Mouse (Mus musculus) cerebellum, postnatal 14 days (tissue): ENCODE measurements around the gene Sik3.
A peak's percentile ranks its signal among the peaks of the same experiment; 100 is the strongest.
"Not testable (repeated sequence)": the region's sequence is repeated elsewhere in the genome, so short reads cannot be mapped to it uniquely, and the experiment has no call there.

ENCODE experiments used
- DNase-seq, 2 experiments: peaks; one replicate each; pipeline ENCODE4 v3.0.0; 2021; ENCODE audit warnings: mixed read lengths in 2 of 2

The Sik3 gene

DNA sequence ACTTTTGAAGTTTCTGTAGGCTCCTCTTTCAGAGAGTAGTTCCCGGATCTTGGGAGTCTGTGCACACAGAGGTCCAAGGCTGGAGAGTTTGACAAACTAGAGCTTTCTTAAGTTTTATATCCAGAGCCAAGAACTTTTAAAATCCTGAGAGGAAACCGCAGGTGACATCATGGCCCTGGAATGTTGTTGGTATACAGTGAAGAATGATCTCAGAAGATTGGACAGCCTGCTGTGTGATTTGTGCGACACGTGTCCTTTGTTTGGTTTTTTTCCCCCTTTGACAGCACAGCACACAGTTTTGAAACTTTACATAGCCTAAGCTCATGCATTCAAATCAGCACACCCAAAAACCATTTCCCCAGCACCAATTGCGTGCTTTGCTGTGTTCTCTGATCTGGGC lies 99.6 kb downstream of the Sik3 start:
- DNase-seq: no peak

DNA sequence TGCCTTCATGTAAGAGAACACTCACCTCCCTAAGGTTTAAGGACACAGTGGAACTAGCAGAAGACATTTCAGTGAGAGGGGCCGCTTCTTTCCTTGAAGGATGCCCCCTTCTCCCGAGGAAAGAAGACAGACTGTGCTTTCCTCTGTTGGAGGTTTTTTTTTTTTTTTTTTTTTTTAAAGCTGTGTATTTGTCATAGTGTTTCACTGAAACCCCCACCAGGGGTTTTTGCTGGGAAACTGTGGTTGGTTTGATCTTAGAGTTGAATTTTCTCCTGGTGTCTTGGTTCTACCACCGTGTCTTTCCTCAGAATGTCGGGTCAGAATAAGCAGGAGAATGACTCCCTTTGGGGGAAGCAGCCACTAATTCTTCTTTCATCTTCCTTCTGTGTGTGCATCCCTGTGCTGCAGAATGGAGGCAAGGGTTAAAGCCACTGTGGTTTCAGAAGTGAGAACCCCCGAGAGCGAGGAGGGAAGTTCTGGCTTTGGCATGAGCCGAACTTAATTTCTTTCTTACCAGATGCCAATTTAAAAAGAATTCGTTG lies 106.3 kb downstream of the Sik3 start:
- no peak for DNase-seq

DNA sequence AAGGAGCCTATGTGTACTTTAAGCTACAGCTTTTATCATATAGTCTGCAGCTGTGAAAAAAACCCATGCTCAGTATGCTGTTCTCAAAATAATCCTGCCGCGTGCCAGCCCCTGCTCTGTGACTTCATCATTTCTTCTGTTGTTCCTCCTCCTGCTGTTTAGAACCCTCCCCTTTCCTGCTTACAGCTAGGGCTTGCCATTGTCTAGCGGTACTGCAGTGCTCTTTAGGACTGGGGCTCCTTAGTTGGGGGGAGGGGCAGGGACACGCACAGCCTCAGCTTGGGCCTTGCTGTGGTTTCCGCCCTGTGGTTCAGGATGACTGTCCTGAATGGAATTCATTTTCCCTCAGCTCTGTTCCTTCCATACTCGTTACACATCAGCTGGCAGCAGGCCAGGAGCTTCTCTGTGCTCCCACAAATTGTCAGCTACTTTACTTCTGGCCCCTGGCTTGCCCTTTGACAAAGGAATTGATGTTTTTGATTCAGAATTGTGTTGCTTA lies 107.4 kb downstream of the Sik3 start:
- peak; percentile 52 to 69 for DNase-seq

DNA sequence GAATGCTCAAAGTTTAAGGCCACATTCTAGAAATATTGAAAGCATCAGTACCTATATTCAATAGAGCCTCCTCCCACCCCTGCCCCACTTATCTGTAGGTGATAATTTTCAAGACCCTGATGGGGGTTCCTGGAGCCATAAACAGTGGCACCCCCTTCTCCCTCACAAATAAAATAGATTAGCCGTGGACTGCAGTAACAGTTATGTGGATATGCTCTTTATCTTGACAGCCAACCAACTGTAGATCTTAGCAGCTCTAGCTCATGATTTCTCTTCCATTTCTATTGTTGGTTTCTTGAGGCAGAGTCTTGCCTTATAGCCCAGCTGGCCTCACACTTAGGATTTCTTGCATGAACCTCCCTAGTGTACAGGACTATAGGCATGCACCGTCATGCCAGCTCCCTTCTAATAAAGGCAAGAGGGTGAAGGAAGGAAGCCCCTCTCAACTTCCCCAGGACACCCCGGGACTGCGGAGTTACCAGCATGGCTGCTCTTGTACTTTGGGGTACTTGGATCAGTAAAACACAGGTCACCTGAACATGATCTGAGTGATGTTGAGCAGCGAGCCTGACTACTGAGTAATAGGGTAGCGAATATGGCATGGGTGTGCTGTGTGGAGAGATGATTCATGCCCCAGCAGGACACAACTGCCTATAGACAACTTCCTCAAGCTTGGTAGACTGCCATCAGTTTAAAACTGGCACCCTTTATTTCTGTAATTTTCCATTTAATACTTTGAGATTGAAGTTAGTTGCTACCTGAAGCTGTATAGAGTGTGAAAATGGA lies 108.0 kb downstream of the Sik3 start:
- no peak for DNase-seq

DNA sequence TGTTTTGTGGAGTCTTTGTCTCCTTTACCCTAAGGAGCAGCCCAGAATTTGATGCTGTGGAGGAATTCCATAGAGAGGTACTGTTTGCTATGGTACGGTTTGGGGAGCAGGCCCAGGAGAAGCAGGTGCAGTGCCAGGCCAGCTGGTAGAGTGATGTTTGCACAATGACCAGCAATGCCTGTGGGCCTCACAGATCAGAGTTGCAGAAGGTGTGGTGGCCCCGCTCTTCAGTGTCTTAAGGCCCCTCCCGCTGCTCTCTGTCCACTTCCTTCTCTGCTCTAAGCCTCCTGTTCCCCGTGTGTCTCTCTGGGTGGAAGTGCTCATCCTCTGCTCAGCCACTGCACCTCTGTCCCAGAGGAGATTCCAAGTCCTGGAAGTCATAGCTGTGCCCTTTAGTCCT lies 108.9 kb downstream of the Sik3 start:
- DNase-seq: no peak

DNA sequence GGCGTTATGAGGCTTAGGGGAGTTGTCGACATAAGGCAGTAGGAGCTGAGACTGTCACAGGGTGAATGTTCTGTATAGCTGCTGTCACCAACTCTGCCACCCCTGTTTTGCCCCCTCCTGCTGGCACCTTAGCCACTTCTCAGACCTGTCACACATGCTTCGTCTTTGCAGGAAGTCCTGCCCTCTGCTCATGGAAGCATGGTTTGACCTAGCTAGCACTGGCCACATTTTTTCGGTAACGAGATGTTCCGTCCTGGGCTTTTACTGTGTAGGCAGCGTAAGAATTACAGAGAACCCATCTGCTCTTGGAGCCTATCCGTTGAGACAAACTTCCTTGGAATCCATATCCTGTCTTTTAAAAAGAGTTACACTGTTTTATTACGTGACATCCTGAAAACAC lies 110.1 kb downstream of the Sik3 start:
- DNase-seq: no peak

DNA sequence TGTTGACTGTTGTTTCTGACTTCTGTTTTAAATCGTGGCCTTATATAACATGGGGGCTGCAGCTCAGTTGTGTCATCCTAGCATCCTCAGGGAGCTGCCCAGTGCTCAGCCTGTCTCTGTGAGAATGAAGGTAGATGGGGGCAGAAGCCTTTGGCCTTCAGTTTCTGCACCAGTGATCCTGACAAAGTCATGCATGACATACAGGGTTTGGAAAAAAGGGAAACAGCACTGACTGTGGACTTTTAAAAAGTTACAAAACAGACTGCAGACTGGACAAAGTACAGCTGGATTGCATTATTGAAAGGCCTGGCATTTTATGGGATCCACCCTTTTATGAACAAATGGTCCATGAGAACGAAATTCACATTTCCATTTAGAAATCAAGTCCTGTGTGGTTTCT lies 113.7 kb downstream of the Sik3 start:
- no peak for DNase-seq

DNA sequence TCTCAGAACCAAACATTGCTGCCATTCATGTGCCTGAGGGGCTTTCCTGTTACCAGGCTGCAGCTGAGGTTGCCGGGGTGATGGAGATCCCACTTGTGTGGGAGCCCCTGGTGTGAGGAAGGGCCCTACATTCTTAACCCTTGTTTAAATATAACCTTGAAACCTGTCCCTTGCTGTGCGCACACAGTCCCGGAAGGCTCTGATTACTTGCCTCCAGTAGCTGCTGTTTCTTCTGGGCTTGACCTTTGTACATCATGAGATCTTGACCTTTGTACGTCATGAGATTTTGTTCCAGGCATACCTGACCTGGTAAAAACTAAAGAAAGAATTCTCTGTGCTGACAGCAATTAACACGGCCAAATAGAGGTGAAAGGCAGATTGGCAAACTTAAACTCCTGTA lies 114.7 kb downstream of the Sik3 start:
- DNase-seq: no peak

DNA sequence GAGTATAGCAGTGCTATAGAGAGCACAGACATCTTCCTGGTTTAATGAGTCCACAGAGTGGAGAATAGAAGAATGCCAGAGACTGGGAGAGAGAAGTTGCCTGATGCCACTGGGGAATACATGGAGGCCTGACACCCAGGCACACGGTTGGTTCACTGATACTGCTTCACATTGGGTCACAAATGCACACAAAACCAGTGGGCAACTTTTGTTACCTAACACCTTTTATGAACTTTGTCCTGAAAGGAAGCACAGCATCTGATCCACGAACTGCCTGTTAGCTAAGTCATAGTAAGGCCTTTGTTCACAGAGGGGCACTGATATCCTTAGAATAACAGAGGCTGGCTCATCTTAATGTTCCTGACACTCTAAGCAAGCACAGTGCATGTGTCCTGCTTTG lies 116.6 kb downstream of the Sik3 start:
- DNase-seq: no peak

DNA sequence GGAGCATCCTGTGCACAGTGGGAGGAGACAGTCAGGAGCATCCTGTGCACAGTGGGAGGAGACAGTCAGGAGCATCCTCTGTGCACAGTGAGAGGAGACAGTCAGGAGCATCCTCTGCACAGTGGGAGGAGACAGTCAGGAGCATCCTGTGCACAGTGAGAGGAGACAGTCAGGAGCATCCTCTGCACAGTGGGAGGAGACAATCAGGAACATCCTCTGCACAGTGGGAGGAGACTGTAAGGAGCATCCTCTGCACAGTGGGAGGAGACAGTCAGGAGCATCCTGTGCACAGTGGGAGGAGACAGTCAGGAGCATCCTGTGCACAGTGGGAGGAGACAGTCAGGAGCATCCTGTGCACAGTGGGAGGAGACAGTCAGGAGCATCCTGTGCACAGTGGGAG lies 120.2 kb downstream of the Sik3 start:
- not testable (repeated sequence) for DNase-seq

DNA sequence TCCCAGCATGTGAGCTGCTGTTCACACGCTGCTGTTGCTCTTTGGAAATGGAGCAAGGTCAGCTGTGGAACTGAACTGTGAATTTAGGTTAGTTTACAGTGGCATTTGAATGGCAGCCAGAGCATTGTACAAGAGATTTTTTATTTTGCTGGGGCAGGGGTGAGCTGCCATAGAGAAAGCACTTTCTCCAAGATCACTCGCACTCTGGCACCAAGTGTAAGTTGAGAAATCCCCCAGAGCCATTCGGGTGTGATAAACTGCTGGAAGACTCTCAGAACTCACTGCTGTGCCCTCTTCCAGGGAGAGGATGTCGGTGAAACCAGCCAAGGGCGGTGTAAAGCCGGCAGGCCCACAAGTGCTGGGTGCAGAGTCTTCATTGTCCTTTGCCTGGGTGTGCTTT lies 126.2 kb downstream of the Sik3 start:
- no peak for DNase-seq

DNA sequence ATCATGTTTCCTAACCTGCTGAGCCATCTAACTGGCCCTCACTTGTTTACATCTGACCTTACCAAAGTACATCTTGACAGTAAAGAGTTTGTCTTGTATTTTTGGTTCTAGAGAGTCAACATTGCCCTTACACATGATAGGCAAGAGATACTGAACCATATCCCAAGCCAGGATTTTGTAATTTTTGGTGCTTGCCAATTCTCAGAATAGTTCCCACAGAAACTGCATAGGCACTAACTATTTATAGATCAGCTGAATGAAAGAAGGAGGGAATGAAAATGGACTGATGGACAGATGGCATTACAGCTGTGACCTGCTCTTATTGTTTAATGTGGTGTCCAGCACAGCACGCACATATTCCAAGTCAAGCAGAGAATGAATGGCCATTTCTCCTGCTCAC lies 128.2 kb downstream of the Sik3 start:
- no peak for DNase-seq

DNA sequence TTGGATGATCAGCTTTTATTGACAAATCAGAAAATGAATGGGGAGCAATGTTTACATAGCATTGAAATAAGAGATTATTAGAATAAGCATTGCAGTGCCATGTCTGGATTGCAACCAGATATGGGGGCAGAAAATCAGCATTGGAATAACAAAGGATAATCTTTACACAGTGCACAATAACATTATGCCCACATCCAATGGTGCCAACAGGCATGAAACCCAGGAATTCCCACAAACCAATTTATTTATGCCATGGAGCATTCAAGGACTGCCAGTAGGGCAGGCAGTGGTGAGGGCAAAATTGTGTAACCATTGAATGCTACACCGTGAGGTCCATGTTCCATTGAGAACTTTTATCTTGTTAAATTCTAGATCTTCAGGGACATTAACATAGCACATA lies 129.4 kb downstream of the Sik3 start:
- DNase-seq: no peak

DNA sequence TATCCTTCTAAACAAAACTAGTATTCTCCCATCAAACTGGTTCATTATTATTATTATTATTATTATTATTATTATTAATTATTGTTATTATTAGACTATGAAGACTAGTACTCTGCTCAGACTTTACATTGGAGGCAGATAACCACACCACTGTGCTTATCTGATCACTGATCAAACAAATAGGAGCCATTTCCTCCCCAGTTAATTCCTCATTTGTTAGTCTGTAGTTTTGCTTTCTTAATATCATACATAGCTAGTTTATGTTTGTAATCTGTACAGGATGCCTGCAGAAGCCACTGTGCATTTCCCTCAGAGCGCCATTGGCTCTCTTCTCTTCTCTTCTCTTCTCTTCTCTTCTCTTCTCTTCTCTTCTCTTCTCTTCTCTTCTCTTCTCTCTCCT lies 129.9 kb downstream of the Sik3 start:
- DNase-seq: no peak

DNA sequence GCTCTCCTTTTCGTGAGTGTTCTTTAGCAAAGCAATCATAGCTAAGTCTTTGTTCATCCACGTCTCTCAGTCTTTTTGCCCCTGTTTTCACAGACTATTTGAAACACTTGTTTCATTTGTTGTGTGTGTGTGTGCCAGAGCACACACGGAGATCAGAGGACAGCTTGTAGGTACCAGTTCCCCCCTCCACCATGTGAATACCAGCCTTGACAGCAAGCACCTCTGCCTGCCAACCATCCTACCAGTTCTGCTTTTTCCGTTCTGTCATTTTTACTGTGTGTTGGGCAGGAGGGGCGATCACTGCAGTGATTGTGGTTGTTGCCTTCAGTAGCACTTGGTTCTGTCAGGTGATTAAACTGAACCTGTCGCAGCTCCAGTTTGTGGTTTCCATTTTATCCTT lies 132.4 kb downstream of the Sik3 start:
- no peak for DNase-seq

DNA sequence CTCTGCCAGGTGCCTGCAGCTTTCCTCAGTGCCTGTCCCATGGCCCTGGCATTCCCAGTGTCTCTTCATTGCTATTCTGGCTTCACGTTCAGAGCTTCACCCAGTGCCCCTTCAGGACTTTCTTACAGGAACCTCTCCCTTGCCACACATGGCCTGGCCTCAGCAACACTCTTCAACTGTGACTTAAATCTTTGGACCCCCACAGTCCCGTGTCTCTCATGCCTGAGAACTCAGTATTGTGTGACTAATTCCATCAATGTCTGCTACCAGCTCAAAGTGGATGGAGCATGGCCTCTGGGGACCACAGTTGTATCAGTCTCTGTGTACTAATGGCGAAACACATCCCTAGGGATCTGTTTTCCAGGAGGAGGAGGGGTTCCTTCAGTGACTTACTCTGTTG lies 133.8 kb downstream of the Sik3 start:
- no peak for DNase-seq

DNA sequence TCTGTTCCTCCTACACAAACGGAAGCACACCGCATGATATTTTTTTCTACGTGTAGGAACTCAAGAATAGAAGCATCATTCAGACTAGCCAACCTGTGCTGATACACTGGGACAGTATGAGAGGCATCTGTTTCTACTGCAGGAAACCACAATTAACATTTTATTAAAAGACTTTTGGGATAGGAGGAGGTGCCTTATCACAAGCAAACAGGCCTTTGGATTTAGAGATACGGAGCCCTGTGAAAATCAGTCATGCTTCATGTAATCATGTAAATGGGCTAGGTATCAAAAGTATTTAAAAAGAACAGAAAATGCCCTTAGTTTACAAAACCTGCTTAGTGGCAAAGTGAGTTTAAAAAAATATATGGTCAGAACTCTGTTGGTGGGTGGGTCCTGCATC lies 136.1 kb downstream of the Sik3 start:
- no peak for DNase-seq

DNA sequence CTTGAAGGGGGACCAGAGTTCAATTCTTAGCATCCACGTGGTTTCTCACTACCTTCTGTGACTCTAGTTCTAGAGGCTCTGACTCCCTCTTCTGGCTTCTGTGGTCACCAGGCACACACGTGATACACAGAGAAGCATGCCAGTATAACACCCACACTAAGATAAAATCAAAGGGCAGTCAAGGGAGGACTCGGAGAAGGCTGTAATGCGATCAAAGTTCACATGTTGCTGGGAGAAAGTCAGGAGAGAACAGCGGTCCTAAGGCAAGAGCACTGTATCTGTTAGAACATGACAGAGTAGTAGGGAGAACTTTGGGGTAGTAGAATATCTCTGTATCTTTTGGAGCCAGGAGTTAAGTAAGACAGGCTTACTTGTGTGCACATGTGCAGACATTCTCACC lies 136.8 kb downstream of the Sik3 start:
- no peak for DNase-seq

DNA sequence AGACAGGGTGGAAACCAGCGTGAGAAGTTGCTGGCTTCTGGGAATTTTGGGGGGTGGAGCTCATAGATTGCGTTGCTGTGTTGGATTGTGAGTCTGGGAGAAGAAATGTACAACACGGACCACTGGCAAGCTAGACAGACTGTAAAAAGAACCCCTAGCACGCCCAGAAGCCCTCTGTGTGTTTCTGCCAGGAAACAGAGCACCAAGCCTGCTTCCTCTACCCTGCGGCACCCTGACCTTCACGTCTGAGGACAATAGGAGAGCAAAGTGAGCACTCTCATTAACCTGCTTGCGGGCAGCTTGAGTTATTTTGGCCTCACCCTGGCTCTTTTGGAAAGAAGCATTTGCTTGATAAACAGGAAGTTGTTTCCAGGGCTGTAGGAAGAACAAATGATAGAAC lies 137.5 kb downstream of the Sik3 start:
- no peak for DNase-seq

DNA sequence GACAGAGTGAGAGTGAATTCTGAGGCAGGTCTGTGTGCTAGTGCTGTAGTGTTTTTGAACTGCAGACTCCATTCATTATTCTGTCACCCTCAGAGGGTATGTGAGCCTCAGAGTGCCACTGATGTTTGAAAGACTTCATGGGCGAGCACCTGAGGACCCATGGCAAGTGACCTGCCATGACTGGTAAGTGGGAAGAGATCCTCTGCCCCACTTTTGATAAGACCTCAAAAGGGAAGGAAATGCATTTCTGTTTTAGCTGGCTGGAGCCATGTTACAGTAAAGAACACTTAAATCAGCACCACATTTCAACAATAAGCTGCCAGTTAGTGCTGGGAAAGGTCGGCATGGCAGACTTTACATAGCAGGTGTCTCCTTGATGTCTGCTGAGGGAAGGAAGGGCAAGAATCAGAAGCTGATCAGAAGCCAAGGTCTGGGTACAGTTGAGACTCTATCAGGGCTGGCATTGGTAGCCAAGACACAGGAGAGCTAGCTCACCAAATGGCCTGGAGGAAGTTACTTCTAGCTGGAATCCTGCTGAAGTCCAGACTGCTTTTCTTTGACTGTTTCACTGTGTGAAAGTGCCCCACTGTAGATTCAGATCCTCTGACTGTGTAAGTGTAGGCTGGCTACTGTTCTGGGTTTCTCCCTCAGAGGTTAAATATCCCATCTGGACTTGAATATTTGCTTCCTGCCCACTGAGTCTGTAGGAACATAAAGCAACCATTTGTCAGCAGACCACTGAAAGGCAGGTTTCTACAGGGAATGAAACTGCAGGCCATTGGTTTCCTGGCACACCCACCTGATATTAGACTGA lies 138.5 kb downstream of the Sik3 start:
- DNase-seq: peak in 1 of 2 experiments; percentile 49

DNA sequence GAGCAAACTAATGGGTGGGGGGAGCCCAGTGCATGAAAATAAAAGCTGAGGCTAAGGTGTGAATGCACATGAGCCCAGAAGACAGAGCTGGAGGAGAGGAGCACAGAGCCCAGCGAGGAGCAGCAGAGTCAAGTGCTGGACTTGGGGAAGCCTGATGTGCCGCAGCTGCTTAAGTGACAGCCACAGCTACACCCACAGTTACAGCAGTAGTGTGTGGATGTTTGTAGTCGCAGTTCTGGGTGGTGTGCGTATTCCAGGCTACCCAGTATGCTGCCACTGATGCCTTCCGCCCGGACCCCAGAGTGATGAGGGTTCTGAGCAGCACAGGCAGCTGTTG lies 139.1 kb downstream of the Sik3 start:
- DNase-seq: no peak

DNA sequence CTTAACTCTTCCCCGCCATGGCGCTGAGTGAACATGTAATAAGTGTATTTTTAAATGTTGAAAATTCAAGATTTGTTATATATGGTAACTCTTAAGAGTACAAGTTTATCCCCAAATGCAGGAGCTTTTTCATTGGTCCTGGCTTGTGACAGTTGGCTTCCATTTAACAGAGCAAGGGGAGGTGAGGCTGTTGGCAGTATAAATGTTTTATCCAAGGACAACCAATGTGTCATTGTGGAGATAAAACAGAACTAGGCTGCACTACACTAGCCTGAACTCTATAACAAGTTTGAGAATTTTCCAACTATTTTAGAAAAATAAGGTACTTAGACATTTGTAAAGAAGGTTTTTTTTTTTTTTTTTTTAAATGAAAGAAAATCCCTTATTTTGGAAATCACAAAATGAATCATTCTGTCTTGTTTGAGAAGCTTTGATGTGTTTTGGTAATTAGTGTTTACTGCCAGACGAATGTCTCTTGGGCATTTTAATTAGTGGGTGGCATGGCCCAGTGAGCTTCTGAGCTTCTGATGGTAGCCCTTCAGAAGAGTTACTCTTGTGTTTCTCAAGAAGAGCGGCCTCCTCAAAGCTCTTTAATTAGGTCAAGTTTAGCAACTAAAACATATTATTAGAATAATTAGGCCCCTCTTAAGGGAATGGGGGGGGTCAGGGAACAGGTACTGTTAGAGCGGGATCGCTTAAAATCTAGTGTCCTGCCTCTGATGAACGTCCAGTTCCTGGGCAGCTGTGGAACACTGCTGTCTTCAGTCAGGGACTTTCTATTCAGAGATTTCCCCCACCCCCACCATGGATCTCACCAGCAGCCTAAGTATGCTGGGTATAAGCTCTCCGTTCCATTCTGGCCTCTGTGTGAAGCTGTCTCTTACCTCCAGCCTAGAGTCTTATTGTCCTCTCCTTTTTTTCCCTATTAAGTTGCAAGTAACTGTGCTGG lies 139.7 kb downstream of the Sik3 start:
- no peak for DNase-seq

DNA sequence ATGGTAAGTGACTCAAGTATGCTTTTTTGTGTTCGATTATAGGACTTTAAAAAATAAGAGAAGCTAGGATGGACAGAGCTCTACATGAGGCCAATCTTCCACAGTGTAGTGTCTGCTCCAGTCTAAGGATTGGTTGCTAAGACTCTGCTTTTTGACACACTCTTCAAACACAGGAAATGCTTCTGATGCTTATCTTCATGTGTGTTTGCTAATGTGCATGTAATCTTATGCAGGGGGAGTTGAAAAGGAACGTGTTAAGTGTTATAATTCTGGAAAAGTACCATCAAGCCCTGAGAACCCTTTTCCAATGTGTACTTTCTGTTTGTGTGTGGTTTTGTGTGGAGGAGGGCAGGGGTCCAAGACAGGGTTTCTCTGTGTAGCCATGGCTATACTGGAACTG lies 141.8 kb downstream of the Sik3 start:
- DNase-seq: no peak
